Mouse (Mus musculus) heart, postnatal 0 days (tissue): Measurements from ENCODE around the gene Grhl3.

Experiments
- CTCF ChIP-seq: IDR thresholded peaks from 2 replicates; pipeline ENCODE4 v1.5.1; 2016; ENCODE audit warnings: antibody characterized with exemption, control low read depth, low read depth
- EP300 ChIP-seq: IDR thresholded peaks from 2 replicates; pipeline ENCODE4 v1.6.1; 2016; ENCODE audit warnings: antibody characterized with exemption, low read depth

GRCm38 (mm10) chr4:135495397-135495791, 78.0 kb downstream of the Grhl3 start:
- no peak for TF ChIP-seq CTCF
- TF ChIP-seq EP300: no peak
